Mouse (Mus musculus) gastrocnemius, postnatal 4 days (tissue): ENCODE results near the gene Msx1. TPM values are rescaled to one million over a fixed set of nuclear protein-coding genes. Genes with fewer than 3 reads are reported as not detected.
"Not testable (repeated sequence)": the region's sequence is repeated elsewhere in the genome, so short reads cannot be mapped to it uniquely, and the experiment has no call there.

Source experiments
- DNase-seq, 2 experiments: peaks; one replicate each; pipeline ENCODE4 v3.0.0; 2021 to 2022; ENCODE audit warnings: low spot score in 2 of 2, mixed read lengths in 2 of 2
- long read RNA-seq, 2 experiments: library from polyadenylated mRNA; stranded (forward); transcript quantifications; one replicate each; pipeline ENCODE4 v2.0.0; 2021
- total RNA-seq, 2 experiments: library from RNA; stranded (reverse); gene quantifications; 2 replicates each; pipeline ENCODE4 v1.2.3; 2021

The Msx1 gene
- total RNA-seq = 1 to 10 TPM; 4.0 to 5.1 TPM
- long read RNA-seq, experiment 1, transcript Msx1-201 (2 exons, 1,935 nt) = major isoform, 17 of 19 reads
- long read RNA-seq, experiment 1, partial matches to known transcripts = 2 of 19 reads
- long read RNA-seq, experiment 1, other reads (novel, unspliced or antisense) = 0 of 19 reads
- long read RNA-seq, experiment 2, transcript Msx1-201 (2 exons, 1,935 nt) = major isoform, 10 of 11 reads
- long read RNA-seq, experiment 2, partial matches to known transcripts = 0 of 11 reads
- long read RNA-seq, experiment 2, other reads (novel, unspliced or antisense) = 0 of 11 reads

GRCm38 (mm10) chr5:37824461-37824795 is at the start of gene Msx1:
Gene Msx1, minus strand, starts transcription at chr5:37824583.
- peak; percentile 67 to 84 for DNase-seq

DNA sequence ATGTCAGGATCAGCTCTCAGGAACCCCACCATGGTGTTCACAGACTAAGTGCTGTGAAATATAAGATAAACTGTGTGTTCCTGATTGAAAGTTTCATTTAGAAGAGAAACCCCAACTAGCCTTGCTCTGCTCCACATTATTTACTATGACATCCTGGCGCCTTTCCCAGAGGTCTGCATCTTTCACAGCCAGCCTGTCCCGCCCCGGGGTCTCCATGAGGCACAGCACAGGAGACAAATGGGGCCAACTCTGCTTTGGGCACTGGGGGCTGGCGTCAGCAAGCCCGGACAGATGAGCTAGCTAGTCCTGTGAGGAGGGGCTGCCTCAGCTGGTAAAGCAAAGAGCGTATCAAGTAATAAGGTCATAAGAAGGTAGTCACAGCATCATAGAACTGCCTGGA is 41.1 kb upstream of the Msx1 start:
- no peak for DNase-seq

DNA sequence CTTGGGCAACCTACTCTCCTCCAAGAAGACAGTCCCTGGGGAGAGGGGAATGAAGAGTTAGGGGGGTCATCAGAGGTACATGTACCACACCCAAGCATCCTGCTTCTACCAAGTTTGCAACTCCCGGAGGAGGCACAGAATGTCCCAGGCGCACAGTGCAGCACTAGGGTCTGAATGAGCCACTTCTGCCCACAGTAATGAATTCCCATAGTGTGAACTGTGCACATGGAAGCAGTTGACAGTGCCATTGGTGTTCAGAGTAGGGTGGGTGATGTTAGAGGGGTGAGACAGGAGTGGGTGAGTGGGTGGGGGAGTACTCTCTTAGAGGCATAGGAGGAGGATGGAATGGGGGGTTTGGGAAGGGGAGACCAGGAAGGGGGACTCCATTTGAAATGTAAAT is 39.9 kb upstream of the Msx1 start:
- DNase-seq = no peak

DNA sequence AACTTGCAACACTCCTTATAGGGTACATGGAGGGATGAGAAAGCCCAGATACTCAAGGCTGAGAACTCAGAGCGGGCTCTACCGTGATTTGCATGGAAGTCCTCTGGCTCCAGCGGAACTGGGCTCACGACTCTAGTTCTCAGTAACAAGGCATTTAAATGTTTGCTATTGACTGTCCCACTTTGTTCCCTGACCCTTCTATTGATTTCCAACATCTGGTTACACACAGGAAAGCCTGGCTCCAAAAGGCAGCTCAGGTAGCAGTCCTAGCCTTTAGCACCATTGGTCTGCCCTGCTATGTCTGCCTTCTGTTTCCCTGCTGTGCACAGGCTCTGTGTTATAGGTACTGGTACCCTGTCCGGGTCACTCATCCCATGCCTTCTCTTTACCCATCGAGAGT is 36.5 kb upstream of the Msx1 start:
- DNase-seq = no peak

DNA sequence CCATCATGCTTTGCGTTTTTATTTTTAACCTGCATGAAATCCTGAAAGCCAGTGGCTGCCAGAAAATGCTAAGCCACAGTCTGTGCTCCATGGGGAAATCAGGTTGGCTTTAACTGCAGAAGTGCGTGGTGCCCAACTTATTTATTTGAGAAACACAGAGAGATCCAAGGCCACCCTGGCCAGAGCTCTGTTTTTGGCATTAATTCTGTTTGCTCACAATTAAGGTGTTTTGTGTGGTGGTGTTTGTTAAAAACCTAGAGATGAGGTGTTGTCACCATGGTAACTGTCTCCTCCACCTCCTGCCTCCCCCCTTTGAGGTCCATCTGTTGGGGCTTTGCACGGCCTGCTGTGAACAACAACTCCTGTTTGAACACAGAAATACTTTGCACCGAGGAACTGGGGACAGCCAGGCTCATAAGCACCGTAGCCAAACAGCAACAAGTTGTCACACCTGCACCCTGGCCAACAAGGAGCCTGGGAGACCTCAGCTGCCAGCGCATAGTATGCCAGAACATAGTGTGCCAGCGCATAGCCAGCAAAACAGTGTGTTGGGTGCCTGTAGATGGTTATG is 35.9 kb upstream of the Msx1 start:
- no peak for DNase-seq

GRCm38 (mm10) chr5:37857763-37858545 is 33.6 kb upstream of the Msx1 start:
- DNase-seq = no peak

DNA sequence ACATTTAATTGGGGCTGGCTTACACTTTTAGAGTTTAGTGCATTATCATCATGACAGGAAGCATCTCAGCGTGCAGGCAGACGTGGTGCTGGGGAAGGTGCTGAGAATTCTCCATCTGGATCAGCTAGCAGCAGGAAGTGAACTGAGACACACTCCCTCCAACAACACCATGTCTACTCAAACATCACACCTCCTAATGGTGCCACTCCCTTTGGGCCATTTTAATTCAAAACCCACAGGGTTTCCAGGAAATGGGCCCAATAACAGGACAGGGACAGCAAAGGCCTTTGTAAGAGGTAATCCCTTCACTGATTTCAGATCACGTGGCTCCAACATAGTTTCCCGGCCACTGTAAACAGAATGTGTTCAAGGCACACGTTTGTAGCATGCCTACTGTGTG is 31.7 kb upstream of the Msx1 start:
- no peak for DNase-seq

DNA sequence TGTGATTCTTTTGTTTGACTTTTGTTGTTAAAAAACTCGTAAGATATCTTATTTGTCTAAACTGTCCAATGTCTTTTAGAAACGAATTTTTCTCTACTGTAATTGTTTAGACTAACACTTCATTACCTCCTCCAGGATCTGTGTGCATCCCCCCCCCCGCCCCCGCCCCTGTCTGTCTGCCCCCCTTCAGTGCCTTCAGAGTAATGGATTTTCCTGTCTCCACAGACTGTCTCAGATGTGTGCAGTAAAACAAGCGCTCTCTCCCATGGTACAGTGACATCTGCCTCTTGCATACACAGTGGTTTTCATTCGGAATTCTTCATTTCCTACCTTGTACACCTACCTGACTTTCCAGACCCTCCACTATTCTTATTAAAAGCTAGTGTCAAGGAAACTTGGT is 29.9 kb upstream of the Msx1 start:
- DNase-seq = no peak

GRCm38 (mm10) chr5:37851305-37851982 is 27.1 kb upstream of the Msx1 start:
- DNase-seq = no peak

GRCm38 (mm10) chr5:37848991-37849719 is 24.8 kb upstream of the Msx1 start:
- no peak for DNase-seq

DNA sequence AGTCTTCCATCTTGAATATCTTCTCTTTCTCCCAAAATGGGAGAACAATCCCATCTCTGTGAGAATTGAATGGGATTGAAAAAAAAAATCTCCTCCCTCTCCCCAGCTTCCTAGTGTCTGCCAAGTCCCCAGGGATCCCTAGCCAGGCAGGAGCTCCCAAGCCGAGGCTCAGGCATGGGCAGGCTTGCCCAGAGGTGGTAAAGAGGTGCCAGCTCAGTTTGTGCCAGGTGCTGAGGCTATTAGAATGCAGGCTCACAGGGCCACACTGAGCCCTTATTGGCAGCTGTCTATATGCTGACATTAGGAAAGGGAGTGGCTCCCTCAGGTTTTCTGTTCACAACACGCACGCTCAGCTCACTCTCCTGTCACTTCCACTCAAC is 11.9 kb upstream of the Msx1 start:
- DNase-seq = no peak

DNA sequence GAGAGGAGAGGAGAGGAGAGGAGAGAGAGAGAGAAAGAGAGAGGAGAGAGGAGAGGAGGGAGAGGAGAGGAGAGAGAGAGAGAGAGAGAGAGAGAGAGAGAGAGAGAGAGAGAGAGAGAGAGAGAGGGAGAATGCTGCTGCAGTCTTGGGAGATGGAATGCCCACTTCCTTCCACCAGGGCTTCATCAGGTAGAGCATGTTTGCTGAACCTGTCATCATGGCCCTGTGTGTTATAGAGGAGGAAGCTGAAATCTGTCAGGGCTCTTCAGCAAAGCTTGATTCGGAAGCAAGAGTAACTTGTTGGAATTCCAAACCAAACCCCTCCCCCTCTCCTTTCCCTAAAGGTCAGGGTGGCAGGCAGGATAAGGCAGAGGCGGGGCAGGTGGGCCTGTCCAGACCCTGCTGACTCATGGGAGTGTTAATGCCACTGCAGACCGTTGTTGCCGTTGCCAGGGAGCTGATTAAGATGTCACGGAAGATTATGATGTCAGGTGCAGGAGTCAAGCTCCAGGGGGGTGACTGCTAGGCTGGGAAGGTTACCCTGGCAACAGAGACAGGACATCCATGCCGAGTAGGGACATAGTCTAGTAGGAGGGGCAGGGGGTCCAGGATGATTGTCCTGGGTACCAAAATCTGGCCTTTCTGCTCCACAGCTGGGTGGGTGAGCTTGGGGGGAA is 11.3 kb upstream of the Msx1 start:
- DNase-seq = no peak

GRCm38 (mm10) chr5:37832766-37833165 is 8.4 kb upstream of the Msx1 start:
- no peak for DNase-seq

- no peak for DNase-seq
Measured at GRCm38 (mm10) chr5:37832031-37832430, 7.6 kb upstream of the Msx1 start.

DNA sequence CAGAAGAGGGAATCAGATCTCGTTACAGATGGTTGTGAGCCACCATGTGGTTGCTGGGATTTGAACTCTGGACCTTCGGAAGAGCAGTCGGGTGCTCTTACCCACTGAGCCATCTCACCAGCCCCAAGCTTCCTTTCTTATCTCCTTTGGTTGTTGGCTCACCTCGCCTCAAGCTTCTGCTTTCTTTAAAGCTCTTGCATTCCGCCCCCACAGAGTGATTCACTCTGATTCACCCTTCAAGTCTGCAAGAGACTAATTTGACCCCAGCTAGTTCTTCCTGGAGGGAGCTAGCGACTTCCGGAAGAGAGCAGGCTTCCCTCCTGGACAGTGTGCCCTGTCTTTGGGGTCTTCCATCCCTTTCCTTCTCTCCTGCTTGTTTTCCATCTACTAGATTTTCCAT is 6.1 kb upstream of the Msx1 start:
- DNase-seq = not testable (repeated sequence)

DNA sequence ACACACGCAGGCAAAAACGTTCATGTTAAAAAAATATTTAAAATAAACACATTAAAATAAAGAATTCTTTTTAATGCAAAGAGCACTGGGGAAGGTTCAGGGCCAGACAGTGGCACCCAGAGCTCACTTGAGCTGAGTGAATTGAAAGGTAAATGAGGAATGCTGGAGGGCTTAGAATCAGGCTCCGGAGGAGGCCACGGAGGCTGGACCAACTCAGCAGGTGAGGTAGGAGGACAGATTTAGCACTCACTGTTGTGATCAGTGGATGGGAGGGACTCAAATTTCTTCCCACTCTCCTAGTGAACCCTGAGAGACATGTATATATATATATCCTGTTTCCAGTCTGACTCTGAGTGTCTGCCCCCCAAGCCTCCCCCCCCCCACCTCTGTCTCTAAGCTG is 5.5 kb upstream of the Msx1 start:
- DNase-seq = no peak

DNA sequence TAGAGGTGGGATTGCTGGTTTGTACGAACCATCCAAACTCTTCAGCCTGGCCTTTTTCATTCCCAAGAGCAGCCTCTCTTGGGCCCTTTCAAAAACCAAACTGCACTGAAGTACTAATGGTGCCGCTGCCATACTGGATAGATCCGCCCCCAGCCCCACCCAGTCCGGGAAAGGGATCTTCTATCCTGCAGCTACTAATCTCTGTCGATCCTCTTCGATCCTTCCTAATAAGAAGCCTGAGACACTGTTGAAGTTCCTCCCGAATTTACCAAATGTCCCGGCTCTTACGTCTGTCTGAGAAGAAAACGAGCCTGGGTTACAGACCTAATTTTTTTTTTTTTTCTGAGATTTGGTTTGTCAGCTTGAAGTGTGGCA is 4.9 kb upstream of the Msx1 start:
- DNase-seq = no peak

DNA sequence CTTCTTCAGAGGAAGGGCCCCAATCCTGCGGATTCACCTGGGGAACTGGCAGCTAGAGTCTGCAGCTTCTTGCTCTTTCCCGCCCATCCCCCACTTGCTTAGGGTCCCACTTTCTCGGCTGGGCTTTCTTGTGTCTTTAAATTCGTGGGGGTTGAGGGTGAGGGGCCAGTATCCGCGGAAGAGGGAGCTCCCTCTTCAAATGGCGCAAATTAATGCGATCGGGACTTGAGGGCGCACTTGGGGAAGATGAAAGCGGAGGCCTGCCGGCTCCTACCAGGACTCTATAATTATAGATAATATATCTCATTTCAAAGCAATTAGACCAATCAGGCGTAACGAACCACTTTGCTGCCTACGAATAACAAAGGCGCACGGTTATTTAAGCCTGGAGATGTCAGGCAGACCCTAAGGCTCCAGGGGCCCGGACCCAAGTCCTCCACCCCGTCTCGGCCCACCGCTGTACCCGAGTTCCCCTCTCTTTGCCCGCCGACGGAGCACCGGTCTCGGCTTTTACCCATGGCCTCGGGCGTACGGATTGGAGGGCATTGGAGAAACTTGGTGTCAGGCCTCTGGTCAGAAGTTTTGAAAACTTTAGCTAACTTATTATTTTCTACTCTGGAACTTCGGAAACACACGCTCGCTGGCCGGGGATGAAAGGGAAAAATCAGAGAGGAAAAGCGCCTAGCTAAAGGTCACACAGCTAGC is 4.4 kb upstream of the Msx1 start:
- DNase-seq = no peak

GRCm38 (mm10) chr5:37828001-37828400 is 3.6 kb upstream of the Msx1 start:
- DNase-seq = no peak

GRCm38 (mm10) chr5:37827626-37827950 is 3.2 kb upstream of the Msx1 start:
- DNase-seq = no peak
